Mouse (Mus musculus) layer of hippocampus, postnatal 25 days (tissue): ENCODE data around the gene Cltb. TPM values are rescaled to one million over a fixed set of nuclear protein-coding genes. Genes with fewer than 3 reads are reported as not detected.

Source experiments
- DNase-seq, 2 experiments: peaks; one replicate each; pipeline ENCODE4 v3.0.0; 2022; ENCODE audit warnings: mixed read lengths in 2 of 2, low spot score in 1 of 2; ENCODE audit errors: extremely low spot score in 1 of 2
- total RNA-seq, 2 experiments: library from RNA; stranded (reverse); gene quantifications; 2 replicates each; pipeline ENCODE4 v1.2.3; 2021

Cltb gene
- total RNA-seq, 2 experiments from 2014 or later = 269 to 294 TPM

DNA sequence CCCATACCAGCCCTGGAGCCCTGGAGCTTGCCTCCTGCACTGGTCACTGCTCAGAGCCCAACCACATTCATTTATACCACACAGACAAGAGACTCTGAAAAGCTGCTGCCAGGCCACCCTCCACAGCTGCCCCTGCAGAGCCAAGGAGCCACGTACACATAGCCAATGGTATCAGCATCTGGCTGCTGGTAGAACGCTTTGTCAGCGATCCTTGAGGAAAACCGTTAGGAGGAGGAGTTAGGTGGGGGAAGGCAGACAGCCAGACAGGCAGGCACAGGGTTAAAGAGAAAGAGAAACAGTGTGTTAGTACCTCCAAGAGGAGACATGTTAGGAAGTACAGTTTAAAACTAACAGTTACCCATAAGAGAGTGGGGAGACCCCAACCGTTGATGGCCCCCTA lies 14.3 kb downstream of the Cltb start:
- DNase-seq = no peak

GRCm38 (mm10) chr13:54596107-54596690 lies 14.9 kb downstream of the Cltb start:
- DNase-seq = no peak

DNA sequence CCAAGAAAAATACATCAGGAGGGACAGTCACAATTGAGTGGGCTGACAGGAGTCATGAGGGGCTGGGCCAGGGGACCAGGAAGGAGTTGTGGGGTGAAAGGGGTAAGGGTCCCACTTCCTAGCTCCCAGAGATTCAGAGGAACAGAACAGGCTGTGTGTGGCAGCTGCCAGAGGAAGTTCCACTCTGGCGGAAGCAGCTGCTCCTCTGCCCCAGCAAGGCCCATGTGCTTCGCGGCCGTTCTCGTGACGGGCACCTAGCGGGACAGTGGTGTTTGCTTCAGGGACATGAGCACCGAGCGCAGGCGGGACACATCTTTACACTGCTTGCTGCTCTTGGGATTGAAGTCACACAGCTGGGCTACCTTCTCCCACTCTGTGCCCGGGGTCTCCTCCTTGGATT lies 17.5 kb downstream of the Cltb start:
- no peak for DNase-seq

- no peak for DNase-seq
These were observed 19.3 kb downstream of the Cltb start for GRCm38 (mm10) chr13:54591776-54592356.

- DNase-seq = peak; percentile 79 to 88
These were observed 20.9 kb downstream of the Cltb start, which contains the start of the genes Nop16 and Higd2a for GRCm38 (mm10) chr13:54589996-54590951. Gene Nop16 (minus strand): TSS chr13:54590090. Gene Higd2a (plus strand): TSS chr13:54590207.

DNA sequence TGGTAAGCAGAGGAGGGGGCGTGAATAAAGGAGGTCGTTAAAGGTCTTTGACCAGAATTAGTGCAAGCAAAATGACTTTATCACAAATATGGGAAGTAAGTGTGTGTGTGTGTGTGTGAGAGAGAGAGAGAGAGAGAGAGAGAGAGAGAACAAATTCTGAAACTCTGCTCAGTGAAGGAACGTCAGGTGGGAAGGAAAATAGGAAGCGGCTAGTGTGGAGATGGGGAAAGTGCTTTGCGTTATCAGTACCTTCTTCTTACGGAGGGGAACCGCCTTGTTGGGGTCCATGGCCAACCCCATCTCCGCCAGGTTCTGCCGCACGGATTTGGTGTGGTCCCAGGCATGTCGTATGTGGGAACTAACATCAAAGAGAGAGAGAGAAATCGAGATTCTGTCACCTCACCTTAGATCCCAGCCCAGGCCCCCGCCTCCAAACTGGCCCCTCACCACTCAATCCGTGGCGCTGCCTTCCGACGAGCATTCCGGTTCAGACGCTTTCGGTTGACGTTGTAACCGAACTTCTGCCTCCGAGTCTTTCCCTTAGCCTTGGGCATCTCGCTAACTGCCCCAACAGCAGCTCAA lies 21.6 kb downstream of the Cltb start:
- DNase-seq = no peak

GRCm38 (mm10) chr13:54585831-54586230 lies 25.3 kb downstream of the Cltb start:
- DNase-seq = no peak

GRCm38 (mm10) chr13:54582860-54583259 lies 28.3 kb downstream of the Cltb start:
- DNase-seq = no peak

DNA sequence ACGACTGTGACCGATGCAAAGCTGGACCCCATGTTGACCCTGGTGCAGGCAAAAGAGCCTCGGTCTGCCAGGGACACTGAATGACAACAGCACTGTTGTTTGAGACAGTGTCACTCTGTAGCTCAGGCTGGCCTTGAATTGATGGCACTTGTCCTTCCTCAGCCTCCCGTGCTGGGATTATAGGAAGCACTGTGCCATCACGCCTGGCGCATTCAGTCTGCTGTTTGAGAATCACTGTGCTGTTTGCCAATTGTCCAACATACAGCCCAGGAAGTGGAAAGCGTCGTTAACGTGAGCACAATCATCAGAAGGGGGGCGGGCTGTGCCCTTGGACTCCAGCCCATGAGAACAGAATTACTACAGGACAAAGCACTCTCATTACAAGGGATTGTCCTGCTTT lies 29.0 kb downstream of the Cltb start:
- DNase-seq = no peak

GRCm38 (mm10) chr13:54581385-54581784 lies 29.8 kb downstream of the Cltb start:
- no peak for DNase-seq

DNA sequence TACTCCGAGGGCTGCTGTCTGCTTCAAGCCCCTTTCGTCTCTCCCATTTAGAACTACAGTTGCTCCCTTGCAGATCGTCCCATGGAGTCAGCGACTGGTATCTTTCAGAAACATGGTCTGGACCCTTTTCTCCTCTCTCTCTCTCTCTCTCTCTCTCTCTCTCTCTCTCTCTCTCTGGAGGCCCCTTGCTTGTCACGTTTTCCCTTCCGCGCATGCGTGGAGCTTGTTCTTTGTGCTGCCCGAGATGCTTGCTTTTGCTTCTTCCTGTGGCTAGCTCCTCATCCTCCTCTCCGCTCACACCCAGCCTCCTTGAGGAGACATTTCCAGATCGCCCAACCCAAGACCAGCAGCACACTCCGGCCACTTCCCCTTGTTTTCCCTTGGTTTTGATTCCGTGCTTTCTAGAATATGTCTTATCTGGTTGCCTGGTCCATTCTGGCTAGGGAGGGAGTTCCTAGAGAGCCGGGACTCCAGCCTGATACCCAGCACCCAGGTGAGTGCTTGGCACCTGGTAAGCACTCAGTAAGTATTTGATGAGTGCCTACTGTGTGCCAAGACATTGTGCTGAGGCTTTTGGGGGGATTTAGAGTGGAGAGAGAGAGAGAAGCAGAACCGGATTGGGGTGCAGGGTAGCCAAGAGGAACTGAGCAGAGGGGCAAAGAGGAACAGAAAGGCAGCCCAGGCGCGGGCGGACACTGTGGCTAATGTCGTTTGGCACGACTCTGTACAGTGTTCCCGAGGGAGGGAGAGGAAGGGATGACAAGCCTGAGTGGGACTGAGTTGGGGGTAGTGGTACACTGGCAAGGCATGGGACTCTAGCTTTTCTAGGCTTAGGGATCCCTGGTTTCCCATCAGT lies 33.3 kb downstream of the Cltb start:
- no peak for DNase-seq

DNA sequence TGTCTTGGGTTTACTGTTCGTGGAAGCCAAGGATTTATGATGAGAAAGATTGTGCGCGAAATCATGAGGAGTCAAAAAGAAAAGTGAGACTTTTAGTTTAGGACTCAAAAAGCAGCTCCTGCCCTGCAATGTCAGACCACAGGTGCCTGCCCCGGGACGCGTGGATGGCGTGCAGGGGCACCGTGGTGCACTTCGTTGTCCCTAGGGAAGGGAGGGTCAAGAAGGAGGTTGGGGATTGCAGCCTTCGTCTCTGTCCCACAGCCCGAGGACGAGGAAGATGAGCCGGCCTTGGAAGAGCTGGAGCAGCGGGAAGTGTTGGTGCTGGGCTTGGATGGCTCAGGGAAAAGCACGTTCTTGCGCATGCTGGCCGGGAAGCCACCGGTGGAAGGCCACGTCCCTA lies 35.7 kb downstream of the Cltb start:
- DNase-seq = no peak

DNA sequence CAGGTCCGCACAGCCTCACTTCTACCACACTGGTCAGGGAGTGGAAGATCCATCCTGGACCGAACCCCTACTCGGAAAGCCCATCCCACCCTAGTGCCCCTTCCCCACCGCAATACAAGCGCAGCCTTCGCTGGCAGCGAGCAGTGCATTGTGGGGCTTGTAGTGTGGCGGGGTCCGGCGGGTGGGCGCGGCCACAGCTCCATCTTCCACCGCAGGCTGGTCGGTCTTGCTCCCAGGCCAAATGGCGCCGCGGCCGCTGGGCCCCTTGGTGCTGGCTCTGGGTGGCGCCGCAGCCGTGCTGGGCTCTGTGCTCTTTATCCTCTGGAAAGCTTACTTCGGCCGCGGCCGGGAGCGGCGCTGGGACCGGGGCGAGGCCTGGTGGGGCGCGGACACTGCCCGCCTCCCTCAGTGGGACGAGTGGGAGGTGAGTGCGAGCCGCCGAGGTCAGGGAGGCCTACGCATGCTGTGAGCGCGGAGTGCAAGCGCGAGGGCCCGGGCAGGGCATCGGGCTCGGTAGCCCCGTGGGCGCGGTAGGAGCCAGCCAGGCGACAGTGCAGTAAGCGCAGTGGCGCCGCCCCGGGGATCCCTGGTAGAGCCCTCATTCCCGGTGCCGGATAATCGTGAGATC lies 36.2 kb downstream of the Cltb start, which contains the start of gene Arl10:
Gene Arl10 (plus strand): TSS at position 162 of the 628 bp plus-strand sequence.
- DNase-seq = peak; percentile 56 to 68

GRCm38 (mm10) chr13:54572621-54573020 lies 38.5 kb downstream of the Cltb start:
- DNase-seq = no peak

DNA sequence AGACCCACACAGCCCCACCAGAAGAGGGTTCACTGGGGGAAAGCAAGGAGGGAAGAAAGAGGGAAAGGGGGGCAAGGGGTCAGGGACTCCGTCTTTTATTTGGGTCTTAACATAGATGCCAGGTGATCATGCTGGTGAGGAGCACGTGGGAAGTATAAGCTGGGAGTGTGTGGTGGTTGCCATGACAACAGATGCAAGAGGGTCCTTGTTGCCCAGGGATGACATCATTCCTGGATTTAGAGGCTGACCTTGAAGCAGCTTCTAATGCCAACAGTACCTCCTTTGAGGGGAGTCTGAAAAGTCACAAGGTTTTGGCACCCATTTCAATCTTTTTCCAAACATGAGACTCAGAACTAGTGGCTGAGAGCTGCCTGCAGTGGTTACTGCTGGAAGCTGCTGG lies 39.5 kb downstream of the Cltb start:
- DNase-seq = no peak

DNA sequence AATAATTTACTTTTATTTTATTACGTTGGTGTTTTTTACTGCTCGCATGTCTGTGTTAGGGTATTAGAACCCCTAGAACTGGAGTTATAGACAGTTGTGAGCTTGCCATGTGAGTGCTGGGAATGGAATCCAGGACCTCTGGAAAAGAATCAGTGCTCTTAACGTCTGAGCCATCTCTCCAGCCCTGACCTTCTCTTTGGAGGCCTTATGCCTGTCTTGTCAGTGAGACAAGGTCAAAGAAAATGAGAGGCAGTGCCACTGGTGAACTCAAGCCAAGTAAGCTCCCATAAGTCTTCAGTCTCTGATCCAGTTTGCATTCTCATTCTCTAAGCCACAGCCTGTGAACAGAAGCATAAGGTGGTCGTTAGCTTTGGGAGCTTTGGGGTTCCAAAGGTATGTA lies 40.4 kb downstream of the Cltb start:
- no peak for DNase-seq

DNA sequence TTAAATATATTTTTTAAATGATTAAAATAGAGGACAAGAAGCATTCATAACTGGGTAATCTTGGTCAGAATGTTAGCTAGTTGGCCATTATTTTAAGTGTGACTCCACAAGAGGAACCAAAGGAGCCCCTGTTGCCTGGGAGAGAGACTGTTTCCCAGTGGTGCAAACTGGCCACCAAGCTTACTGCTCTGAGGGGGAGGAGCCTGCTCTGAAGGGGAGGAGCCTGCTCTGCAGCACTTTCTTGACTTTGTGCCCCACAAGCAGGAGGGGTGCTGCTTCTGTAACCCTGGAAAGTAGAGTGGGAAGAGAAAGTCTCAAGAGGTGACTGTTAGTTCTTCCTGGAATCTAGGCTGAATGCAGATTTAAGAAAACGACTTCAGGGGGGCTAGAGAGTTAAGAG lies 41.9 kb downstream of the Cltb start:
- DNase-seq = no peak

GRCm38 (mm10) chr13:54568380-54568779 lies 42.8 kb downstream of the Cltb start:
- no peak for DNase-seq

DNA sequence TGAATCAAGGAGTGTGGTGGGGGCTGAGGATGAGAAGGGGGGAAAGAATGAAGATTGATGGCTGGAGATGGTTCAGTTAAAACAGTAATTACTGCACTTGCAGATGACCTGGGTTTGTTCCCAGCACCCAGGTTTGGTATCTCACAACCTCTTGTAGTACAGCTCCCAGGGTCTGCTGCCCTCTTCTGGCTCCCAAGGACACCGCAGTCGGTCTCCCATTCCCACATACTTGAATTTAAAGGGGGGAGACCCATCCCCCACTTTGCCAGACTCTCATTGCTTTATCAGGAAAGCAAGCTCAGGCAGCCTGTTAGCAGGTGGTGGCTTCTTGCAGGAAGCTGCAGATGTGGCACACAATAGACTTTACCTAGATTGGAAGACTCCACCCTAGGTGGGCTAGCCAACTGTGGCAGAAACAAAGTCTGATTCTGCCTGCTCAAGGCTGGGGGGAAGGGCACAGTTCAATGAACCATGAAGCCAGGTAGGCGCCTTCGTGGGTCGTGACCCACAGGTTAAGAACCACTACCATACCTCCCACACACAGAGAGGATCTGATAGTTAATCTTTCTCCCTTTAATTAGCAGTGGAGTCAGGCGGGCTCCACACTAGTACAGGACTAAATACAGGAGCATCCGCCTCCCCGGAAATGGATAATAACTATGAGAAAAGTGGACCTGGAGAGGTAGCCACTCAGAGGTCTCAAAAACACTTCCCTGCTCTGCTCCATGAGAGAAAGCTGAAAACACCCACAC lies 45.4 kb downstream of the Cltb start:
- DNase-seq = peak in 1 of 2 experiments; percentile 48
